Mouse (Mus musculus): ENCODE data around the gene Lipc.

The Lipc gene

GRCm38 (mm10) chr9:70914659-70915355 is 37.2 kb downstream of the Lipc start:
- DNase-seq (ENCODE audit: low spot score in 2 of 2), result no peak

GRCm38 (mm10) chr9:70911163-70911562 is 40.9 kb downstream of the Lipc start:
- DNase-seq (ENCODE audit: low spot score in 2 of 2), result no peak

GRCm38 (mm10) chr9:70910351-70910750 is 41.7 kb downstream of the Lipc start:
- DNase-seq (ENCODE audit: low spot score in 2 of 2), result no peak

GRCm38 (mm10) chr9:70902821-70903730 is 49.0 kb downstream of the Lipc start:
- no peak for DNase-seq (ENCODE audit: low spot score in 2 of 2)

- DNase-seq (ENCODE audit: low spot score in 2 of 2), result no peak
These were observed 57.8 kb downstream of the Lipc start for GRCm38 (mm10) chr9:70894201-70894600.

- DNase-seq (ENCODE audit: low spot score in 2 of 2), result no peak
These were observed 58.5 kb downstream of the Lipc start for GRCm38 (mm10) chr9:70893526-70893925.

- DNase-seq (ENCODE audit: low spot score in 2 of 2), result no peak
These were observed 59.4 kb downstream of the Lipc start for GRCm38 (mm10) chr9:70892627-70893026.

GRCm38 (mm10) chr9:70891431-70892133 is 60.4 kb downstream of the Lipc start:
- peak in 1 of 2 experiments; percentile 30 for DNase-seq (ENCODE audit: low spot score in 2 of 2)

- no peak for DNase-seq (ENCODE audit: low spot score in 2 of 2)
These were observed 61.3 kb downstream of the Lipc start for GRCm38 (mm10) chr9:70890736-70891135.

GRCm38 (mm10) chr9:70888969-70889368 is 63.1 kb downstream of the Lipc start:
- no peak for DNase-seq (ENCODE audit: low spot score in 2 of 2)

GRCm38 (mm10) chr9:70888556-70888955 is 63.5 kb downstream of the Lipc start:
- no peak for DNase-seq (ENCODE audit: low spot score in 2 of 2)

GRCm38 (mm10) chr9:70881982-70882381 is 70.0 kb downstream of the Lipc start:
- DNase-seq (ENCODE audit: low spot score in 2 of 2), result no peak

GRCm38 (mm10) chr9:70878823-70879222 is 73.2 kb downstream of the Lipc start:
- no peak for DNase-seq (ENCODE audit: low spot score in 2 of 2)

- no peak for DNase-seq (ENCODE audit: low spot score in 2 of 2)
These were observed 73.9 kb downstream of the Lipc start for GRCm38 (mm10) chr9:70878157-70878556.

- DNase-seq (ENCODE audit: low spot score in 2 of 2), result no peak
These were observed 76.5 kb downstream of the Lipc start for GRCm38 (mm10) chr9:70875490-70875889.

- no peak for DNase-seq (ENCODE audit: low spot score in 2 of 2)
These were observed 77.0 kb downstream of the Lipc start for GRCm38 (mm10) chr9:70875059-70875458.

- DNase-seq (ENCODE audit: low spot score in 2 of 2), result no peak
These were observed 79.4 kb downstream of the Lipc start for GRCm38 (mm10) chr9:70872675-70873074.

- DNase-seq (ENCODE audit: low spot score in 2 of 2), result no peak
These were observed 81.7 kb downstream of the Lipc start for GRCm38 (mm10) chr9:70870326-70870725.

- DNase-seq (ENCODE audit: low spot score in 2 of 2), result no peak
These were observed 82.7 kb downstream of the Lipc start for GRCm38 (mm10) chr9:70869169-70869873.

GRCm38 (mm10) chr9:70867381-70867780 is 84.6 kb downstream of the Lipc start:
- DNase-seq (ENCODE audit: low spot score in 2 of 2), result no peak

- DNase-seq (ENCODE audit: low spot score in 2 of 2), result no peak
These were observed 88.0 kb downstream of the Lipc start for GRCm38 (mm10) chr9:70864039-70864438.

GRCm38 (mm10) chr9:70863299-70863698 is 88.7 kb downstream of the Lipc start:
- no peak for DNase-seq (ENCODE audit: low spot score in 2 of 2)

Data from frontal cortex, postnatal 10 days (tissue).